Mouse (Mus musculus): ENCODE results near the gene Clec11a. TPM values are rescaled to one million over a fixed set of nuclear protein-coding genes. Genes with fewer than 3 reads are reported as not detected.

The Clec11a gene
- total and polyA plus RNA-seq, 3 experiments: 0.33 to 0.39 TPM; not detected in 1

- TF ChIP-seq MEF2A (IDR thresholded peaks at IDR 0.05; ENCODE audit: extremely low read depth, insufficient replicate concordance, low read depth, low read length, poor library complexity, severe bottlenecking) (no peak), CTCF (IDR thresholded peaks at IDR 0.05 in 2 of 3, conservative IDR thresholded peaks at IDR 0.05 in 1 of 3; ENCODE audit: control insufficient read depth in 1 of 3, insufficient read depth in 1 of 3, low read depth in 2 of 3, low read length in 3 of 3, poor library complexity in 1 of 3, severe bottlenecking in 1 of 3) (no peak), NRF1 (IDR thresholded peaks at IDR 0.05; ENCODE audit: insufficient read depth, low read depth, low read length, poor library complexity, severe bottlenecking) (peak; percentile 53; the same call in 1 of the 2 replicates), HCFC1 (IDR thresholded peaks at IDR 0.05; ENCODE audit: low read depth, low read length) (peak; percentile 89), JUND (IDR thresholded peaks at IDR 0.05; ENCODE audit: low read depth, low read length) (no peak), ELF1 (IDR thresholded peaks at IDR 0.05; ENCODE audit: low read depth, low read length) (no peak), TAL1 (IDR thresholded peaks at IDR 0.05; ENCODE audit: low read length) (no peak), GABPA (IDR thresholded peaks at IDR 0.05; ENCODE audit: low read depth, low read length) (no peak), E2F4 (IDR thresholded peaks at IDR 0.05; ENCODE audit: borderline replicate concordance, low read depth, low read length) (no peak), RCOR1 (IDR thresholded peaks at IDR 0.05; ENCODE audit: low read depth, low read length) (peak; percentile 82), TCF12 (IDR thresholded peaks at IDR 0.05; ENCODE audit: low read depth, low read length) (no peak), KAT2A (conservative IDR thresholded peaks at IDR 0.05; ENCODE audit: low read depth, low read length) (peak; percentile 41; the same call in 1 of the 2 replicates), EP300 (IDR thresholded peaks at IDR 0.05; ENCODE audit: low read depth in 1 of 2, low read length in 2 of 2) (no peak), POLR2A (IDR thresholded peaks at IDR 0.05; ENCODE audit: control insufficient read depth in 1 of 2, insufficient read depth in 1 of 2, low read depth in 1 of 2, low read length in 2 of 2, poor library complexity in 1 of 2) (no peak), TBP (IDR thresholded peaks at IDR 0.05; ENCODE audit: low read depth, low read length) (no peak), UBTF (IDR thresholded peaks at IDR 0.05; ENCODE audit: borderline replicate concordance, insufficient read depth, low read depth, low read length) (no peak), GATA1 (IDR thresholded peaks at IDR 0.05; ENCODE audit: low read depth, low read length) (no peak), MXI1 (IDR thresholded peaks at IDR 0.05; ENCODE audit: low read depth, low read length) (no peak)
- Histone ChIP-seq H3K9me3 (replicated peaks; ENCODE audit: insufficient read depth, low read length) (no peaks in the 10 kb centered on the region), H3K79me2 (ENCODE audit: control insufficient read depth, insufficient read depth, low read length, poor library complexity) (no peaks in the 10 kb centered on the region), H3K9ac (ENCODE audit: control insufficient read depth, low read depth, low read length, poor library complexity, severe bottlenecking) (no peak overlapping the region), H3K36me3 (ENCODE audit: control insufficient read depth in 1 of 2, insufficient read depth in 2 of 2, low read length in 2 of 2) (no peaks in the 10 kb centered on the region), H3K27ac (ENCODE audit: control insufficient read depth, low read depth, low read length) (no peak overlapping the region), H3K4me3 (ENCODE audit: control insufficient read depth in 1 of 2, insufficient read depth in 1 of 2, low read depth in 2 of 2, low read length in 2 of 2) (no peak overlapping the region), H3K4me1 (ENCODE audit: control insufficient read depth in 1 of 2, insufficient read depth in 2 of 2, low read length in 2 of 2) (no peaks in the 10 kb centered on the region), H3K27me3 (ENCODE audit: control insufficient read depth in 1 of 2, insufficient read depth in 2 of 2, low read length in 2 of 2) (no peaks in the 10 kb centered on the region)
- peak; percentile 69 for DNase-seq (ENCODE audit: low read depth, low spot score)
Measured at GRCm38 (mm10) chr7:44271309-44271708, 35.4 kb downstream of the Clec11a start.

GRCm38 (mm10) chr7:44269397-44269796 lies 37.3 kb downstream of the Clec11a start:
- H3K9me3 ChIP-seq (replicated peaks; ENCODE audit: insufficient read depth, low read length): no peaks in the 10 kb centered on the region
- H3K27ac ChIP-seq (ENCODE audit: control insufficient read depth, low read depth, low read length): no peak overlapping the region
- H3K9ac ChIP-seq (ENCODE audit: control insufficient read depth, low read depth, low read length, poor library complexity, severe bottlenecking): no peak overlapping the region
- TF ChIP-seq CHD2 (IDR thresholded peaks at IDR 0.05; ENCODE audit: low read length) (no peak), USF2 (IDR thresholded peaks at IDR 0.05; ENCODE audit: borderline replicate concordance in 1 of 2, insufficient read depth in 1 of 2, low read depth in 1 of 2, low read length in 2 of 2) (no peak), E2F4 (IDR thresholded peaks at IDR 0.05; ENCODE audit: borderline replicate concordance, low read depth, low read length) (no peak), MYC (IDR thresholded peaks at IDR 0.05; ENCODE audit: low read depth, low read length) (no peak), ZC3H11A (IDR thresholded peaks at IDR 0.05; ENCODE audit: low read depth, low read length) (no peak), TBP (IDR thresholded peaks at IDR 0.05; ENCODE audit: low read depth, low read length) (no peak)
- no peaks in the 10 kb centered on the region for H3K36me3 ChIP-seq (ENCODE audit: control insufficient read depth in 1 of 2, insufficient read depth in 2 of 2, low read length in 2 of 2)
- H3K4me3 ChIP-seq (ENCODE audit: control insufficient read depth in 1 of 2, insufficient read depth in 1 of 2, low read depth in 2 of 2, low read length in 2 of 2): no peak overlapping the region
- H3K79me2 ChIP-seq (ENCODE audit: control insufficient read depth, insufficient read depth, low read length, poor library complexity): no peaks in the 10 kb centered on the region
- H3K27me3 ChIP-seq (ENCODE audit: control insufficient read depth in 1 of 2, insufficient read depth in 2 of 2, low read length in 2 of 2): no peaks in the 10 kb centered on the region
- DNase-seq (ENCODE audit: low read depth, low spot score): no peak
- H3K4me1 ChIP-seq (ENCODE audit: control insufficient read depth in 1 of 2, insufficient read depth in 2 of 2, low read length in 2 of 2): no peaks in the 10 kb centered on the region

All from MEL (cell line).